Mouse (Mus musculus): Measurements from ENCODE around the gene Taf12. TPM values are rescaled to one million over a fixed set of nuclear protein-coding genes. Genes with fewer than 3 reads are reported as not detected.

Gene Taf12
- polyA plus RNA-seq, 1 experiment from 2014 or later, result 49.1 TPM

GRCm38 (mm10) chr4:132247451-132247997 is 26.7 kb upstream of the Taf12 start:
- Histone ChIP-seq H3K4me2 (no peak overlapping the region), H3K27ac (ENCODE audit: low read depth) (no peak overlapping the region), H3K9me3 (ENCODE audit: low read depth, low read length) (no peaks in the 10 kb centered on the region), H3K4me3 (ENCODE audit: low read depth, low read length) (no peak overlapping the region), H3K36me3 (ENCODE audit: insufficient read depth) (peaks cover 81% of the 10 kb centered on the region), H3K27me3 (ENCODE audit: insufficient read depth, low read length) (no peaks in the 10 kb centered on the region), H3K9ac (no peak overlapping the region), H3K4me1 (ENCODE audit: insufficient read depth) (no peaks in the 10 kb centered on the region)
- 73% methylated on average over 5 of the region's 5 CpGs for WGBS
- ATAC-seq (ENCODE audit: insufficient read depth) (peak; percentile 80; the same call in 1 of the 2 replicates), DNase-seq (peak; percentile 54)
- no peak for TF ChIP-seq CTCF (IDR thresholded peaks at IDR 0.05; ENCODE audit: low read depth)

GRCm38 (mm10) chr4:132251596-132251995 is 22.6 kb upstream of the Taf12 start:
- Histone ChIP-seq H3K4me3 (ENCODE audit: low read depth, low read length) (no peak overlapping the region), H3K27me3 (ENCODE audit: insufficient read depth, low read length) (no peaks in the 10 kb centered on the region), H3K4me1 (ENCODE audit: insufficient read depth) (no peaks in the 10 kb centered on the region), H3K9me3 (ENCODE audit: low read depth, low read length) (no peaks in the 10 kb centered on the region), H3K27ac (ENCODE audit: low read depth) (no peak overlapping the region), H3K4me2 (no peak overlapping the region), H3K9ac (no peak overlapping the region), H3K36me3 (ENCODE audit: insufficient read depth) (peaks cover 48% of the 10 kb centered on the region)
- no peak for TF ChIP-seq CTCF (IDR thresholded peaks at IDR 0.05; ENCODE audit: low read depth)
- WGBS, result 90% methylated on average over 9 of the region's 9 CpGs
- no peak for DNase-seq
- no peak for ATAC-seq (ENCODE audit: insufficient read depth)

- Histone ChIP-seq H3K4me2 (no peak overlapping the region), H3K9me3 (ENCODE audit: low read depth, low read length) (no peaks in the 10 kb centered on the region), H3K27ac (ENCODE audit: low read depth) (no peak overlapping the region), H3K36me3 (ENCODE audit: insufficient read depth) (peaks cover 40% of the 10 kb centered on the region), H3K27me3 (ENCODE audit: insufficient read depth, low read length) (no peaks in the 10 kb centered on the region), H3K4me3 (ENCODE audit: low read depth, low read length) (no peak overlapping the region), H3K4me1 (ENCODE audit: insufficient read depth) (no peaks in the 10 kb centered on the region), H3K9ac (no peak overlapping the region)
- DNase-seq (no peak), ATAC-seq (ENCODE audit: insufficient read depth) (no peak)
- no peak for TF ChIP-seq CTCF (IDR thresholded peaks at IDR 0.05; ENCODE audit: low read depth)
- 79% methylated on average over 8 of the region's 8 CpGs for whole genome bisulfite sequencing
Measured at GRCm38 (mm10) chr4:132253128-132253527, 21.0 kb upstream of the Taf12 start.

- no peaks in the 10 kb centered on the region for H3K4me1 ChIP-seq (ENCODE audit: insufficient read depth)
- H3K4me3 ChIP-seq (ENCODE audit: low read depth, low read length), result no peak overlapping the region
- no peak overlapping the region; the same call in 1 of the 2 replicates for H3K27ac ChIP-seq (ENCODE audit: low read depth)
- no peak for TF ChIP-seq CTCF (IDR thresholded peaks at IDR 0.05; ENCODE audit: low read depth)
- no peaks in the 10 kb centered on the region for H3K27me3 ChIP-seq (ENCODE audit: insufficient read depth, low read length)
- DNase-seq, result no peak
- 60% methylated on average over 2 of the region's 2 CpGs for WGBS
- no peak overlapping the region for H3K9ac ChIP-seq
- no peaks in the 10 kb centered on the region for H3K9me3 ChIP-seq (ENCODE audit: low read depth, low read length)
- ATAC-seq (ENCODE audit: insufficient read depth), result no peak
- peaks cover 37% of the 10 kb centered on the region for H3K36me3 ChIP-seq (ENCODE audit: insufficient read depth)
- no peak overlapping the region for H3K4me2 ChIP-seq
Measured at GRCm38 (mm10) chr4:132253622-132254021, 20.6 kb upstream of the Taf12 start.

- Histone ChIP-seq H3K4me3 (ENCODE audit: low read depth, low read length) (no peak overlapping the region), H3K36me3 (ENCODE audit: insufficient read depth) (peaks cover 26% of the 10 kb centered on the region), H3K27me3 (ENCODE audit: insufficient read depth, low read length) (no peaks in the 10 kb centered on the region), H3K9me3 (ENCODE audit: low read depth, low read length) (no peaks in the 10 kb centered on the region), H3K27ac (ENCODE audit: low read depth) (no peak overlapping the region), H3K9ac (no peak overlapping the region), H3K4me2 (no peak overlapping the region), H3K4me1 (ENCODE audit: insufficient read depth) (peaks cover 7% of the 10 kb centered on the region; the same call in 1 of the 2 replicates)
- ATAC-seq (ENCODE audit: insufficient read depth) (no peak), DNase-seq (no peak)
- WGBS, result 69% methylated on average over 3 of the region's 3 CpGs
- TF ChIP-seq CTCF (IDR thresholded peaks at IDR 0.05; ENCODE audit: low read depth), result peak; percentile 7; the same call in 1 of the 2 replicates
Measured at GRCm38 (mm10) chr4:132254986-132255385, 19.2 kb upstream of the Taf12 start.

- Histone ChIP-seq H3K9me3 (ENCODE audit: low read depth, low read length) (no peaks in the 10 kb centered on the region), H3K4me3 (ENCODE audit: low read depth, low read length) (no peak overlapping the region), H3K27me3 (ENCODE audit: insufficient read depth, low read length) (no peaks in the 10 kb centered on the region), H3K9ac (no peak overlapping the region), H3K36me3 (ENCODE audit: insufficient read depth) (peaks cover 12% of the 10 kb centered on the region), H3K27ac (ENCODE audit: low read depth) (no peak overlapping the region), H3K4me2 (no peak overlapping the region), H3K4me1 (ENCODE audit: insufficient read depth) (peaks cover 8% of the 10 kb centered on the region; the same call in 1 of the 2 replicates)
- WGBS, result 90% methylated on average over 3 of the region's 3 CpGs
- ATAC-seq (ENCODE audit: insufficient read depth) (no peak), DNase-seq (no peak)
- TF ChIP-seq CTCF (IDR thresholded peaks at IDR 0.05; ENCODE audit: low read depth), result no peak
Measured at GRCm38 (mm10) chr4:132256384-132256783, 17.8 kb upstream of the Taf12 start.

- Histone ChIP-seq H3K4me3 (ENCODE audit: low read depth, low read length) (no peak overlapping the region), H3K36me3 (ENCODE audit: insufficient read depth) (peaks cover 6% of the 10 kb centered on the region; the same call in 1 of the 2 replicates), H3K9ac (no peak overlapping the region), H3K4me2 (peak overlapping the region; percentile 89), H3K27me3 (ENCODE audit: insufficient read depth, low read length) (no peaks in the 10 kb centered on the region), H3K27ac (ENCODE audit: low read depth) (no peak overlapping the region), H3K9me3 (ENCODE audit: low read depth, low read length) (no peaks in the 10 kb centered on the region), H3K4me1 (ENCODE audit: insufficient read depth) (peaks cover 14% of the 10 kb centered on the region; the same call in 1 of the 2 replicates)
- ATAC-seq (ENCODE audit: insufficient read depth), result no peak
- no peak for TF ChIP-seq CTCF (IDR thresholded peaks at IDR 0.05; ENCODE audit: low read depth)
- DNase-seq, result no peak
- WGBS, result 75% methylated on average over 4 of the region's 4 CpGs
Measured at GRCm38 (mm10) chr4:132259248-132259647, 14.9 kb upstream of the Taf12 start.

All from lung, embryonic 14.5 days (tissue).